In genomic region chr11:9118421-9119121, GRCm38 (mm10) we compare ENCODE assay signal across 8 mouse cellular contexts. TPM values are rescaled to one million over a fixed set of nuclear protein-coding genes. Genes with fewer than 3 reads are reported as not detected.
DNase-seq lines count a peak whose midpoint lies in the region; ATAC-seq and TF ChIP-seq lines count a peak whose summit lies in the region.

No protein-coding gene starts in this region.

- TF ChIP-seq CTCF in thymus, adult 2 months (IDR thresholded peaks at IDR 0.05; ENCODE audit: borderline replicate concordance, control insufficient read depth, extremely low read depth, insufficient read depth, low read length, poor library complexity), result no peak

- peaks cover 7% of the 10 kb centered on the region; the same call in 1 of the 2 replicates for H3K27me3 ChIP-seq in thymus, adult 2 months (ENCODE audit: control insufficient read depth, insufficient read depth, low read length)
- peaks cover 24% of the 10 kb centered on the region for H3K27me3 ChIP-seq in embryonic facial prominence, embryonic 11.5 days (ENCODE audit: control insufficient read depth, insufficient read depth, low read length)
- H3K27me3 ChIP-seq in heart, embryonic 14.5 days (ENCODE audit: control insufficient read depth, insufficient read depth, low read length), result peaks cover 2% of the 10 kb centered on the region; the same call in 1 of the 2 replicates

- peak overlapping the region; percentile 84 for H3K4me2 ChIP-seq in embryonic facial prominence, embryonic 11.5 days (ENCODE audit: low read depth, low read length)
- peak overlapping the region; percentile 92 for H3K4me2 ChIP-seq in heart, embryonic 14.5 days (ENCODE audit: low read length)

- no peak overlapping the region; the same call in 1 of the 2 replicates for H3K9ac ChIP-seq in embryonic facial prominence, embryonic 11.5 days (replicated peaks; ENCODE audit: low read length)
- peak overlapping the region; percentile 74 for H3K9ac ChIP-seq in heart, embryonic 14.5 days (ENCODE audit: low read length)

- peak; percentile 44; the same call in 1 of the 2 replicates for ATAC-seq in embryonic facial prominence, embryonic 11.5 days (replicated peaks; ENCODE audit: insufficient number of reproducible peaks, low FRiP score, low TSS enrichment, low read depth)
- peak; percentile 71 for ATAC-seq in heart, embryonic 14.5 days (ENCODE audit: insufficient number of reproducible peaks, insufficient read depth, low FRiP score, low read depth)
- peak; percentile 90 for ATAC-seq in megakaryocyte, adult 5-6 weeks (ENCODE audit: poor library complexity, severe bottlenecking)

- H3K36me3 ChIP-seq in thymus, adult 2 months (ENCODE audit: control insufficient read depth, insufficient read depth, low read length), result no peaks in the 10 kb centered on the region
- H3K36me3 ChIP-seq in embryonic facial prominence, embryonic 11.5 days (replicated peaks; ENCODE audit: control insufficient read depth, insufficient read depth, low read depth, low read length), result no peaks in the 10 kb centered on the region
- peaks cover 3% of the 10 kb centered on the region; the same call in 1 of the 2 replicates for H3K36me3 ChIP-seq in heart, embryonic 14.5 days (ENCODE audit: control insufficient read depth, insufficient read depth, low read length)

- peak; percentile 17 for DNase-seq in thymus, postnatal 4 days
- no peak for DNase-seq in thymus, adult 2 months
- peak; percentile 30 for DNase-seq in embryonic facial prominence, embryonic 11.5 days (ENCODE audit: low spot score)
- peak; percentile 64 for DNase-seq in kidney, postnatal 14 days
- peak; percentile 64 for DNase-seq in urinary bladder, postnatal 14 days (ENCODE audit: low spot score)
- no peak for DNase-seq in frontal cortex, postnatal 25 days (ENCODE audit: low spot score in 2 of 2)

- H3K4me3 ChIP-seq in thymus, adult 2 months (ENCODE audit: control insufficient read depth, insufficient read depth, low read length), result no peak overlapping the region
- peak overlapping the region; percentile 32 for H3K4me3 ChIP-seq in embryonic facial prominence, embryonic 11.5 days (ENCODE audit: low read depth, low read length)
- H3K4me3 ChIP-seq in heart, embryonic 14.5 days (ENCODE audit: control insufficient read depth in 1 of 2, insufficient read depth in 1 of 2, low read depth in 1 of 2, low read length in 2 of 2), result peak overlapping the region; percentile 51 to 68

- TF ChIP-seq POLR2A in thymus, adult 2 months (IDR thresholded peaks at IDR 0.05; ENCODE audit: control insufficient read depth, extremely low read depth, insufficient read depth, low read length, poor library complexity), result no peak

- no peaks in the 10 kb centered on the region for H3K4me1 ChIP-seq in thymus, adult 2 months (replicated peaks; ENCODE audit: control insufficient read depth, insufficient read depth, low read length)
- H3K4me1 ChIP-seq in embryonic facial prominence, embryonic 11.5 days (ENCODE audit: control insufficient read depth, insufficient read depth, low read length), result peaks cover 11% of the 10 kb centered on the region
- peaks cover 15 to 19% of the 10 kb centered on the region in 2 experiments for H3K4me1 ChIP-seq in heart, embryonic 14.5 days (ENCODE audit: control insufficient read depth in 2 of 2, insufficient read depth in 2 of 2, low read length in 2 of 2)

- no peak overlapping the region for H3K27ac ChIP-seq in thymus, adult 2 months (ENCODE audit: control insufficient read depth, insufficient read depth, low read length)
- no peak overlapping the region for H3K27ac ChIP-seq in embryonic facial prominence, embryonic 11.5 days (replicated peaks; ENCODE audit: low read depth, low read length)
- peak overlapping the region; percentile 83 to 87 for H3K27ac ChIP-seq in heart, embryonic 14.5 days (replicated peaks in 1 of 2; ENCODE audit: control insufficient read depth in 1 of 2, insufficient read depth in 1 of 2, low read depth in 2 of 2, low read length in 2 of 2)

- H3K9me3 ChIP-seq in embryonic facial prominence, embryonic 11.5 days (replicated peaks; ENCODE audit: control insufficient read depth, low read length), result no peaks in the 10 kb centered on the region
- H3K9me3 ChIP-seq in heart, embryonic 14.5 days (ENCODE audit: control insufficient read depth, low read length), result no peaks in the 10 kb centered on the region

- 4% methylated on average over 40 of the region's 40 CpGs for whole genome bisulfite sequencing in thymus, adult 2 months
- under 1% methylated on average over 40 of the region's 40 CpGs for WGBS in embryonic facial prominence, embryonic 11.5 days
- under 1% methylated on average over 40 of the region's 40 CpGs for WGBS in heart, embryonic 14.5 days

RNA-seq across cellular contexts. Expression of gene Upp1, which starts 0.7 kb away (rescaled TPM):
- 5.2 and 6.1 TPM in 2 replicates for polyA plus RNA-seq in thymus, adult 2 months (2012; rRNA removed)
- 4.2 and 5.4 TPM in 2 replicates for polyA plus RNA-seq in embryonic facial prominence, embryonic 11.5 days (2014; fragmentation: Nextera tagmentation; extraction: Ambion mirVana)
- 41.7 and 44.4 TPM in 2 replicates for polyA plus RNA-seq in heart, embryonic 14.5 days (2014; fragmentation: Nextera tagmentation; extraction: Ambion mirVana)
- 2.4 and 3.0 TPM in 2 replicates for total RNA-seq in megakaryocyte, adult 5-6 weeks (2015)
- 3.8 and 4.5 TPM in 2 replicates for total RNA-seq in megakaryocyte, adult 5-6 weeks (2017)

Comparison
In these comparisons a context has a peak if more than half of its experiments do, and no peak if none do; other contexts are left out.
1. DNase-seq: peak in thymus, postnatal 4 days (single experiment), embryonic facial prominence, embryonic 11.5 days (single experiment), kidney, postnatal 14 days (single experiment) and urinary bladder, postnatal 14 days (single experiment); none in thymus, adult 2 months (single experiment) and frontal cortex, postnatal 25 days (0 of 2).
2. H3K27ac ChIP-seq: peak in heart, embryonic 14.5 days (2 of 2); none in thymus, adult 2 months (single experiment) and embryonic facial prominence, embryonic 11.5 days (single experiment).
3. Peak in every context shown above with its lines, with median percentiles within 50 percentile points of each other: ATAC-seq.